In genomic region chr1:73962049-73962448, GRCm38 (mm10) we compare ENCODE assay signal across 12 mouse cellular contexts.
DNase-seq lines count a peak whose midpoint lies in the region; ATAC-seq and TF ChIP-seq lines count a peak whose summit lies in the region.
"Had no signal": no experiment of that assay in that cellular context is flagged by ENCODE, and none has a peak within 500 bp of the region (broad histone marks: within the 10 kb centered on the region; RNA-seq: fewer than 3 reads in every experiment).

No protein-coding gene starts in this region.

- intact Hi-C loops in left cerebral cortex, postnatal 25 days (cut with DNase I): no loop called here

- ATAC-seq in neural tube, embryonic 12.5 days (ENCODE audit: low FRiP score, low read depth): no peak
- ATAC-seq in limb, embryonic 14.5 days (ENCODE audit: low FRiP score, low read depth): no peak
- ATAC-seq in erythroblast, adult 5-6 weeks (replicated peaks; ENCODE audit: low FRiP score, poor library complexity, severe bottlenecking): no peak

- no peak for TF ChIP-seq POLR2A in limb, embryonic 14.5 days (IDR thresholded peaks at IDR 0.05; ENCODE audit: borderline replicate concordance, extremely low read depth, insufficient read depth, insufficient read length)

- H3K4me1 ChIP-seq in neural tube, embryonic 12.5 days: peaks cover 24% of the 10 kb centered on the region
- peaks cover 37% of the 10 kb centered on the region for H3K4me1 ChIP-seq in limb, embryonic 14.5 days (ENCODE audit: control insufficient read depth, insufficient read depth, low read length)

- no peak overlapping the region for H3K4me3 ChIP-seq in neural tube, embryonic 12.5 days
- H3K4me3 ChIP-seq in limb, embryonic 14.5 days (replicated peaks; ENCODE audit: low read length): peak overlapping the region; percentile 22; the same call in 1 of the 2 replicates
- H3K4me3 ChIP-seq: erythroblast, embryonic 14.5 days had no signal

- 86% methylated on average over 5 of the region's 5 CpGs for WGBS in neural tube, embryonic 12.5 days
- WGBS in limb, embryonic 14.5 days: 88% methylated on average over 5 of the region's 5 CpGs

- no peaks in the 10 kb centered on the region for H3K36me3 ChIP-seq in neural tube, embryonic 12.5 days
- H3K36me3 ChIP-seq in limb, embryonic 14.5 days (ENCODE audit: control insufficient read depth, insufficient read depth, low read length): no peaks in the 10 kb centered on the region; the same call in 1 of the 2 replicates

- H3K4me2 ChIP-seq in neural tube, embryonic 12.5 days (replicated peaks): peak overlapping the region; percentile 33; the same call in 1 of the 2 replicates
- peak overlapping the region; percentile 41 for H3K4me2 ChIP-seq in limb, embryonic 14.5 days (replicated peaks; ENCODE audit: low read depth, low read length, severe bottlenecking)

- DNase-seq in gastrocnemius, adult 18-20 months (ENCODE audit: low spot score): peak; percentile 81
- DNase-seq in gastrocnemius, postnatal 4 days (ENCODE audit: low spot score in 2 of 2): no peak
- no peak for DNase-seq in neural tube, embryonic 10.5 days (ENCODE audit: extremely low spot score, low spot score)
- no peak for DNase-seq in limb, embryonic 14.5 days (ENCODE audit: low spot score)
- no peak for DNase-seq in yolk sac, embryonic 10.5 days (ENCODE audit: low spot score)
- DNase-seq in left cerebral cortex, postnatal 25 days (ENCODE audit: low spot score in 2 of 2): no peak
- DNase-seq: adrenal gland, postnatal 10 days had no signal

- no peak overlapping the region for H3K27ac ChIP-seq in neural tube, embryonic 12.5 days
- peak overlapping the region; percentile 96; the same call in 1 of the 2 replicates for H3K27ac ChIP-seq in limb, embryonic 14.5 days (replicated peaks; ENCODE audit: low read depth, low read length)
- H3K27ac ChIP-seq: liver, embryonic 14.5 days had no signal

- H3K27me3 ChIP-seq in neural tube, embryonic 12.5 days (replicated peaks): no peaks in the 10 kb centered on the region
- H3K27me3 ChIP-seq in limb, embryonic 14.5 days (ENCODE audit: control insufficient read depth, insufficient read depth, low read length): no peaks in the 10 kb centered on the region
- H3K27me3 ChIP-seq: CH12.LX had no signal

- H3K9me3 ChIP-seq in neural tube, embryonic 12.5 days: no peaks in the 10 kb centered on the region
- no peaks in the 10 kb centered on the region for H3K9me3 ChIP-seq in limb, embryonic 14.5 days (ENCODE audit: control insufficient read depth, low read length)

- no peak overlapping the region for H3K9ac ChIP-seq in neural tube, embryonic 12.5 days
- H3K9ac ChIP-seq in limb, embryonic 14.5 days (ENCODE audit: low read depth, low read length, severe bottlenecking): no peak overlapping the region
- H3K9ac ChIP-seq: liver, embryonic 14.5 days had no signal
